Mouse (Mus musculus) ES-E14 (cell line): Measurements from ENCODE around the gene Srsf1.

Source experiments
- ZC3H11A ChIP-seq: IDR thresholded peaks from 2 replicates; pipeline ENCODE4 v1.6.1; 2012; ENCODE audit warnings: low read depth, mild to moderate bottlenecking, inconsistent platforms, low read length, borderline replicate concordance
- ZNF384 ChIP-seq: IDR thresholded peaks from 2 replicates; pipeline ENCODE4 v1.6.1; 2012; ENCODE audit warnings: low read depth, low read length, inconsistent platforms

GRCm38 (mm10) chr11:88098787-88099598 lies 51.8 kb downstream of the Srsf1 start:
- TF ChIP-seq ZNF384 = no peak
- TF ChIP-seq ZC3H11A = no peak
